Mouse (Mus musculus) ovary, postnatal 10 days (tissue): Measurements from ENCODE around the gene Dscam.
A peak's percentile ranks its signal among the peaks of the same experiment; 100 is the strongest.
"Not testable (repeated sequence)": the region's sequence is repeated elsewhere in the genome, so short reads cannot be mapped to it uniquely, and the experiment has no call there.

Experiments used
- DNase-seq: peaks from one replicate; pipeline ENCODE4 v3.0.0; 2022; ENCODE audit warnings: low spot score

Gene Dscam

GRCm38 (mm10) chr16:96884590-96884989 is 286.0 kb downstream of the Dscam start:
- DNase-seq: not testable (repeated sequence)

GRCm38 (mm10) chr16:96877271-96877670 is 293.3 kb downstream of the Dscam start:
- DNase-seq: no peak

DNA sequence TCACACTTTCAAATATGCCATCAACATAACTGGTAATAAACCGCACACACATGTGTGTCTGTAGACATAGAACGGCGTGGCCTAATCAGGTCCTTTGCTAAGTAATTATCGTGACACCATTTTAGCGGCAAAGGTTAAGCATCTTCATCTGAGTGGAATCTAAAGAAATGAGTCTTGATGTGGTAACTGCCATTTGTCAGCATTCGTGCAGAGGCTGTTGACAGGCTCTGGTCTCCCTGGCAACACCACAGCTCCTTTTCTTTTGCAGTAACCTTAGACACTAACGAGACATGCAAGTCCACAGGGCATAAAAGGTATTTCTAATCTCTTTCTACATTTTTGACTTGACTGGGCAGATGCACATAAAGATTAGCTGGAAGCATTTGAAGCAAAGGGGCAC is 297.8 kb downstream of the Dscam start:
- no peak for DNase-seq

DNA sequence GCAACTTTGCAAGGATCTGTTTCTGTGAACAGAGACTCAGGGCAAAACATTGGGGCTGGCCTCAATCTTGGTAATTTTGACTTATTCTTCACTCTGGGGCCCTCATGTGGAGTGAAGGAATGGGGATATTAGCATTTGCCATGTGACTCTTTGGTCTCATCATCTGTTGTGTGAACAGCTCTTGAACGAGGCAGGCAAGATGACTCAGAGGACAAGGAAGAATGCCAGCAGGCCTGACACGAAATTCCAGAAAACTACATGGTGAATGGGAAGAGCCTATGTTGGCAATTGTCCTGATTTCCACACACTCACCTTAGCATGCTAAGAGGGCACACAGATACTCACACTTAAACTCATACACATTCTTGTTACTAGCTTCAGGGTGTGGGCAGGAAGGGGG is 313.0 kb downstream of the Dscam start:
- no peak for DNase-seq

- DNase-seq: no peak
These were observed 315.5 kb downstream of the Dscam start for GRCm38 (mm10) chr16:96855060-96855459.

DNA sequence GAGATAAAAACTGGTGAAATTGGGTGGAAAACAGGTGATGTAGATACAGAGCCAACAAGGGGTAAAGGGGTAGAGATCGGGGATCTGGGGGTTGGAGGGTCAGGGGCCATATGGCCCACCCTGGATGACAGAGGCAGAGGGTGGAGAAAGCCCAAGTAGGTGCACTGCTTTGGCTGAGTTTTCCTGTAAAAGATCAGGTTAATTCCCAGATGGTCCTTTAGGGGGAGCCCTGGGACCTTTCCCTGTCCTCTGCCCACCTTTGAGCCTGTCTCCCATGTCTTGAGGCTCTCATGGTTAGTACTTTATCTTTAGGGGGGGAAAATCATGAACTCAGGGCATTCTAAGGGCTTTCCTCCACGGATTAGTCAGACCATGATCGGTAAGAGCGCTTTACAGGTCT is 318.2 kb downstream of the Dscam start:
- DNase-seq: no peak

DNA sequence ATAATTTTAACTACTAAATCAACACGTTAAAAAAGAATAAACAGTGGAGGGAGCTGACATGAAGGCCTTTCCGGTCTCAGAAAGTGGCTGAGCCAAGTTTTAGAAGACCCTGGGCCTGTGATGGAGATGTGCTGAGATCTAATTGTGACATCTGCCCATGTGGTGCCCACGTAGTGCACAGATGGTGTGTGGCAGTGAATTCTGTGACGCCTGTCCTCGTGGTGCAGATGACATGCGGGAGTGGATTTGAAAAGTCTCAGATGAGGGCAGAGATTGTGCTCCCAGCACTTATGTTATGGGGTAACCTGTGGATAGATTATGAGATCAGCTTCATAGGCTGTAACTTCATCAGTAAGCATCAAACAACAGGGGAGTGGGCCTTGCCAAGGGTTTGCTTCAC is 321.6 kb downstream of the Dscam start:
- no peak for DNase-seq

DNA sequence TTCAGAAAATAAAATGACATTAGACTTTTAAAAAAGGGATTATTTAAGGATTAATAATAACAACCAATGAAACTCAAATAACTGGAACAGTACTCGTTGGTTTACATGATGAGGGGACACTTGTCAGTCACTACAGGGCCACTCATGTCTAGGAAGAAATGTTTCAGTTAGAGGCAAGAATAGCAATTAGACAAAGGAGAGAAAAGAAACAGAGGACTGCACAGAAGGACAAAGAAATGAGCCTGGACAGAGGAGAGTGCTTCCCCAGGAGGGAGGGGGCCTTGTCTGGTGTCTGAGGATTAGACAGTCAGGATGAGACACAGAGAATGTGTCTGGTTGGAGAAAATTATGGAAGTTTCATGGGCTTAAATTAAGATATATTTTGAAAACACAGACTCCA is 324.0 kb downstream of the Dscam start:
- DNase-seq: no peak

- no peak for DNase-seq
These were observed 324.4 kb downstream of the Dscam start for GRCm38 (mm10) chr16:96846113-96846512.

- no peak for DNase-seq
These were observed 325.0 kb downstream of the Dscam start for GRCm38 (mm10) chr16:96845475-96846098.

DNA sequence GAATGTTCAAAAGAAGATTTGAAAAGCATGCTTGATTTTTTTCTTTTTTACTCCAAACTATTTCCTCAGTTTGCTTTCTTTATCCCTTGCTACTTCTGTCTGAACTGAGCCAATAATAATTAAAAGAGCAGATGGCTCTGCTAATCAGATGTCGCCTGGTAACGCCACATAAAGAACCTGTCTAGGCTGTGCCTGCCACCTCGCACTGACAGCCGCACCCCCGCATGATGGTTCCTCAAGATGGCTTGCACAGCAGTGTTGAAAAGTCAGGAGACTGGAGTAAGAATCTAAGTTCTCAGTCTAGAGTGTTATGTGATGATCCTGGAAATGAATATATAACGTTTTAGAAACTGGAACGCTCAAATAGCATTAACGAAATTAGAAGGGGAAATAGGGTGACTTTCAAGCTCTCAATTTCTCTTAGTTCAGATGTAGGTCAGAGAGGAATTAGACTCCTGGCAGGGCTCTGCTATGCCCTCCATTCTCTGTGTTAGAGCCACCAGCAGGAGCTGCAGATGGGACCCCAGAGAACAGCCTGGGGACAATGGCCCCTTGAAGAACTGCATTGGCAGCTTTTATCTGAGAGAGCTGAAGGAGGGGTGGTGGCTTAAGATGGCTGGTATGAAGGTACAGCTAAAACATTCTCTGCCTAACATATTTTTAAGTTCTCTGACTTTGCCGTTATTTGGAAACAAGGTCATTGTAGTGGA is 326.7 kb downstream of the Dscam start:
- DNase-seq: no peak

DNA sequence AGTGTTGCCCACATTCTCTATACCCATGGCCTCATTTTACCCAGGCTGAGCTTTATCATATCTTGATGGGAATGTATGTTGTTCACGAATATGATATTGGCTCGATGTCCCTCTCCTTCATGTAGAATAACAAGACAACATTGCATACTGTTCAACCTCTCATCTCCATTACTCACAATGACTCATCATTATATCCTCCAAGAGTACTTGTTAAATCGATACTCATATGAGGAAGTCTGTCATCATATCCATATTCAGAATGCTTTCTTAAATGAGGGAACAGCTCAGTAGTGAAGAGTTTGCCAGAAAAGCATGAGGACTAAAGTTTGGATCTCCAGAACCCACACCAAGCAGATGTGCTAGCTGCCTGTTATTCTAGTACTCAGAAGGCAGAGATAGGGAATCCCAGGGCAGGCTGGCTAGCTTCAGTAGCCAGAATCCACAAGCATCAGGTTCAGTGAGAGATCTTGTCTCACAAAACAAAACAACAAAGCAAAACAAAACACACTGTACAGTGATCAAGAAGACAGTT is 327.7 kb downstream of the Dscam start:
- DNase-seq: no peak

DNA sequence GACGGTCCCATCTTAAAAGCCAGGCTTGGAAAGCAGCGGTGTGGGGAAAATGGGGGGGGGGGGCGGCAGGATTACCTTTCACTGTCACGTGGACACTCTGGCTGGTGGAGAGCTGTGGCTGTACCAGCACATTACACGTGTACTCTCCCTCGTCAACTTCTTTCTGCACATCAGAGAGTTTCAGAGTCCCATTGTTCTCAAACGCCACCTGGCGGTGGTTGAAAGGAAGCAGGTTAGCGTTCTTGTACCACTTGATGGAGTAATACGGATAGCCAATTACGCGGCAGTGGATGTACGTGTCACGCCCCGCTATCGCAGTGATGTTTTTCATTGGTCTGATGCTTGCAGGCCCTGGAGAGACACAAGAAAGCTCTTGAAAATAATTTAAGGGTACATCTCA is 350.9 kb downstream of the Dscam start:
- peak; percentile 13 for DNase-seq

GRCm38 (mm10) chr16:96806298-96806697 is 364.3 kb downstream of the Dscam start:
- DNase-seq: no peak

GRCm38 (mm10) chr16:96802636-96803035 is 367.9 kb downstream of the Dscam start:
- no peak for DNase-seq

DNA sequence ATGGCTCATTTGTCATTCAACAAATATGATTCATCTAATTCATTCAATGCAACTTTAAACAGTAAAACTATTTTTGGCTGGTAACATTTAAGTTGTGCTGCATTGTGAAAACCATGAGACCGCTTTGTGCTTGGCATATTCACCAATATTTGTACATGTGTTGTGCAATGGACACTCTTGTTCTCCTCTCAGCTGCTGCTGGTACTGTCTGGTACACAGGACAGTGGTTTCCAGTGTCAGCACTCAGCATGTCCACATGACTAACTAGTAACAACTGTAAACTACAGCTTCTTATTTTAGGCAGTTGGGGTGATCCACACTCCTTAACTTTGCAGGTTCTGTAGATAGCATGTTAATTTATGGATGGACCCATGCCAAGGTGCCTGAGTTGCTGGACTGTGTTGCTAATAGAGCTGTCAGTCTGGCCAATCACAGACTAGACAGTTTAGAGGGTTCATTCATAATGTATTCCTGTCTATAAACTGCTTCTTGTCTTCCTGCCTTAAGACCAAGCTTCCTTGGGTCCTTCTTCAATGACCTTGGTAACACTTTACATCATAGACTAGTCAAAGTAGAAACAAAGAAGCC is 368.8 kb downstream of the Dscam start:
- DNase-seq: no peak

GRCm38 (mm10) chr16:96795431-96795830 is 375.1 kb downstream of the Dscam start:
- no peak for DNase-seq

DNA sequence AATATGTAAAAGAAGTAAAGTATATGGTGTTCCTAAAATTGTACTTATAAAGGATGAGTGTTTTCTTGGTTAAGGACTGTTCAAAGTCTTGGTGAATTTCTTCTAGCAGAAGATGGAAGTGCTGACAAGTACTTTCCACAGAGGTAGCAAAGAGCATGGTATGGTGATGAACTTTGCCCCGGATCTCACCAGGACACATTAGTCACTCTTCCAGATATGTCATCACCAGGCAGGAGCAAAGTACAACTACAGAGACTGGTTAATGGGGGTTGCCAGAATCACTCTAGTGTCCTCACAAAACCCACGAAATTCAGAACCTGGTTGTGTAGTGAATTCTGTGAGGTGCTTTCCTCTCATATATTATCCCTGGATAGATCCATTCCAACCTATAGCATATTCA is 379.2 kb downstream of the Dscam start:
- DNase-seq: no peak

GRCm38 (mm10) chr16:96788286-96788685 is 382.3 kb downstream of the Dscam start:
- no peak for DNase-seq

GRCm38 (mm10) chr16:96779021-96779420 is 391.5 kb downstream of the Dscam start:
- DNase-seq: no peak

- no peak for DNase-seq
These were observed 396.3 kb downstream of the Dscam start for GRCm38 (mm10) chr16:96774245-96774644.

- DNase-seq: no peak
These were observed 402.6 kb downstream of the Dscam start for GRCm38 (mm10) chr16:96767985-96768384.

DNA sequence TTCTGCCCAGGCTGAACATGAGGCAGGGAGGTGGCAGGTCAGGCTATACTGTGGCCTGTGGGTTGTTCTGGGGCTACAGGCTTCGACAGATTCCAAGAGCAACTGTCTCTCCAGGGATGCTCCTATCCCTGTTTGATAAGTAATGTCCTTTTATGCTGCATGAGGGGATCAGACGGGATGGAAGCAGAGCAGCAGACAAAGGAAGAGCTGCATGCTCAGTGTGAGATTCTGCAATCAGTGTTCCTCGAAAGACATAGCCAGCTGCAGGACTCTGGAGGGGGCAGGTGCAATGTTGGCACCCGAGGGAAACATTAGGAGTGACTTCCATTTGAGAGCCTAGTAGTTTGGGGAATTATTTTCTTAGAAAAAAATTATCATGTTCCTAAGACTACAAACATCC is 403.0 kb downstream of the Dscam start:
- DNase-seq: no peak
